Mouse (Mus musculus): ENCODE measurements around the gene Zfhx3.
A peak's percentile ranks its signal among the peaks of the same experiment; 100 is the strongest.

The Zfhx3 gene

DNA sequence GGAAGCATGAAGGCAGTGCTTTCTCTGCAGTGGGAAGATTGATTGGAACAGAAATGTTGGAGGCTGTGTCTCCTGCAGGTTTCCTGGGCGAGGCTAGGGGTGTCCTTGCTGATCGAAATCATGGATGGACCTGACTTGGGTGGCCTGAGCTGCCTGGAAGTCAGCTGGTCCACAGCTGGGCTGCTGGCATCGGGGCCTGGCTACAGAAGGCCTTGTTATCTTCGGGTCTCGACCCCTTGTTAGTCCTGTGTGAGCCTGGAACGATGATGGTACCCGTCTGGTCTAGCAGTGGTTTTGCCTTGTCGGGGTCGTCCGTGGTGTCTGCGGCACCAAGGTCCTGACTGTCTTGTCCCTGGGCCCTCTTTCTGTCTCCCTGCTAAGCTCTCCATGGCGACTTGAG is 870.9 kb downstream of the Zfhx3 start:
- no peak for DNase-seq

DNA sequence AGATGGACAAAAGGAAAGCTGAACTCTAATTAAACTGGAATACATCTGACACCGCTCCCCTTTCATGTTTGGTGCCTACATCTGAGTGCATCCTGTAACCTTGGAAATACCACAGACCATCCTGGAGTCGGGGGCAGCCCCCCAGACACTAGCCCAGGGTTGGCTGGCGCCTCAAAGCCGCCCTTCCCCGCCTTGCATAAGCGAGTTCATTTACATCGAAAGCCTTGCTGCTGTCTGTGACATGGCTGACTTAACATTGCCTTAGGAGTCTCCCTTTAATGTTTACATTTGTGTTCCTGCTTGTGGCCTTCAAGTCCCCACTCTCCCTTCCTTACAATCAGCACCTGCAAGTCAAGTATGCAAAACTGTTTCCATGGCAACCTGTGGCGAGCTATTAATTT is 876.8 kb downstream of the Zfhx3 start:
- DNase-seq = peak; percentile 31 to 53

DNA sequence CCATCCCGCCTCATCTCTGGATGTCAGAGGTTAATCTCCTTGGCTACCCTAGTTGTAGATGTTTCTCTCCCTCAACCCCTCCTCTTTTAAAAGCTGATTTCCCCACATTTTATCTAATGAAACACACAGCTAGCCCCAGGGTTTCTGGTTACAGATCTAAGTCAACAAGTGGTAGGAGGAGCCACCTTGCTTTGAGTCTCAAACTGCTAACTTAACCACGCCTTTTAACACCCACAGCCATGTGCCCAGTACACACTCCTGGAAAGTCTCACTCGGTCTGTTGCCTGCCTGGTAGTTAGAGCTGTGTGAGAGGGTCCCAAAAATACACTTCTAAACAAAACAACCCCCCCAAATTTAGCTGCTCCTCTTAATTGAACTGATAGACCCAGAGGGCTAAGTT is 877.4 kb downstream of the Zfhx3 start:
- peak in 1 of 2 experiments; percentile 37 for DNase-seq

DNA sequence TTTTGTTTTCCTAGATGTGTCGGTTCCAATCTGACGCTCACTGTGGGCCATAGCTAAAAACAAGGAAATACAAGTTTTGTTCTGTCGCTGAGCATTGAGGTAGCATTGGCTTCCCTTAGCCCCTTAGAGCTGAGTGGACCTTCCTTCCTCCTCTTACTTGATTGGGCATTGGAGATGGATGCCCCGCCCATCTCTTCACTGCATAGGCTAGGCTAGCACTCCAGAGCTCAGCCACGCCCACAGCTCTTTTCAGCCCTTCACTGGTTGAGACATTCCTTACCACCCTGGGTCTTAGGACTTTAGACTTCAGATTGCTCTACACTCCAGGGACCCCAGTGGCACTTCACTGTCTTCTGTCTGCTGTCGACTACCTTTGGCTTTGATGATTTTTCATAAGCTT is 878.2 kb downstream of the Zfhx3 start:
- DNase-seq = peak; percentile 76 to 87

DNA sequence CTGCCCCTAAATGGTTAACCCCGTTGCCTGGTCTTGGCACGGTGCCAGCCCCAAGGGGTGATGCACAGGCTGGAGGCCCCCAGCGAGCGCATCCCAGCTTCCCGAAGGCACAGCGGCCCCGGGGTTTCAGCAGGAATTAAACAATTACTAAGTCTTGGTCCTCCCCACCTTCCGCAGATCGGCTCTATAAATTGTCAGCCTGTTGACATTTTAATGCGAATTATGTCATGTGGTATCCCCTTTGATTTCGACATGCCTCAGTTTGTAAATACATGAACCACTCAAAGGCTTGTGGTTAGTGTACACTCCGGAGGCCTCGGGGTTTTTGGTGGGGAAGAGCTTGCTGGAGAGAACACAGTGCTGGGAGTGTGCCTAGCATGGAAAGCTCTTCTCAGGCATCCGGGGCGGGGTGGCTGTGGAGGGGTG is 880.4 kb downstream of the Zfhx3 start:
- DNase-seq = peak; percentile 70 to 75

DNA sequence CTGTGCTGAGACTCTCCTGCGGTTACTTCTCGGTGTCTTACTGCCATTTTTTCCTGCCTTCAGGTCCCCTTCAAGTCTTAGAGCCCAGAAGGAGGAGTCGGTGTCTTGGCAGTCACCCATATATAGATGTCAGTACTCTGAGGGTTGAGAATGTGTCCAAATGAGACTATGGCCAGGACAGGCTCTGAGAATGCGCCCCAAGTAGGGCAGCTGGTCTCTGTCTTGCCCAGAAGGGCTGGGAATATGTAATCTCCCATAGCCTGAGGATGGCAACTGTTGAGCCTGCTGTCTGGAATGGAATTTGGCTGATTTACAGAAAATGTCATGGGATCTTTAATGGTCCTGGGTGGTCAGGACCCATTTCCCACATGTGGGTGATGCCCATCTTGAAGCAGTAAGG is 881.6 kb downstream of the Zfhx3 start:
- no peak for DNase-seq

DNA sequence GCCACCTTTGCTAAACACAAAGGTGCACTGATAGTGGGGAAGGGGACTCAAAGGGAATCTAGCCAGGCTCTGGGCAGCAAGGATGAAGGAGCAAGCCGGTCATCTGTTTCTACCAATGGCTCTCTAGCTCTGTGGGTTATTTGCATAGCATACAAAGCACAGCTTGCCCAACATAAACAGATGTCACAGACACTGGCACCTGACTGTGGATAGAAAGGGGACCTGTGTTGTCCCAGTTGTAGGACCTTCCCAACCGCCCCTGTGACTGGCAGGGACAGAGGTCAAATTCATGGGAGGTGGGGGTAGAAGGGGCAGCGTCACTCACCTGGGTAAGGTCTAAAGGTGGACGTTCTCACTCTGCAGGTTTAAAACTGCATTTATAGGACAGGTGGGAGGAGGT is 884.0 kb downstream of the Zfhx3 start:
- no peak for DNase-seq

DNA sequence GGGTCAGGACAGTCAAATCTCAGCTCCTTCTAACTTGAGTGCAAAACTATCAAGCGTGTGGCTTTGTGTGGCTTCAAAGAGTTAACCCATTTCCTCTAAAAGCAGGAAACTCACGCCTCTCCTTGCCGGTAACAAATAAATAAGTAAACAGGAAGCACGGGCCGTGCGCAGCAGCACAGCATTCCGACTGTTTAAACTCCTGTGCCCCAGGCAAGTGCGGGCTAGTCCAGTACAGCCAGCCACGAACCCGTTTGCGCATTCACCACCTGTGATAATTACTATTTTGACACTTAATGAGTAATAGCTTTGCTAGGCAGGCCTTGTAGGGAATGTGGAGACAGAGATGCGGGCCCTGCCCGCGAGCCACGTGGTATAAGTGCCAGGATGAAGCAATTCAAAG is 885.0 kb downstream of the Zfhx3 start:
- DNase-seq = peak; percentile 24 to 41

DNA sequence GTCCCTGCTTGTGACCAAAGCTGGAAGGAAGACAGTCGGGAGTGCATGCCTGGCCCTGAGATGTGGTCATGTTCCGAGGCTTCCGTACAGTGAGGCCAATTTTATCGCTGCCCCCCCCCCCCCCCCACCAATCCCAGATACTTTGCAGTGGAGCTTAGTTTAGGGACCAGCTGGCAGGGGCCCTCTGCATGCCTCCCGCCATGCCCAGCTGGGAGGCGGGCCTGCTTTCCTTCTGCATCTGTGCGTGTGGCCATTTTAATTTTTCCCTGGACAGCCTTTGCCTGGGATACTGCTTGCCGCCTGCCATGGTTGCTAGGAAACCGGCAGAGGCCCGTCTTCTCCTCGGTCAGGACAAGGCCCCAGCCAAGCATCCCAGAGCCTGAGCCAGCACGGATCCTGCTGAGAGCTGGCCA is 886.9 kb downstream of the Zfhx3 start:
- DNase-seq = no peak

DNA sequence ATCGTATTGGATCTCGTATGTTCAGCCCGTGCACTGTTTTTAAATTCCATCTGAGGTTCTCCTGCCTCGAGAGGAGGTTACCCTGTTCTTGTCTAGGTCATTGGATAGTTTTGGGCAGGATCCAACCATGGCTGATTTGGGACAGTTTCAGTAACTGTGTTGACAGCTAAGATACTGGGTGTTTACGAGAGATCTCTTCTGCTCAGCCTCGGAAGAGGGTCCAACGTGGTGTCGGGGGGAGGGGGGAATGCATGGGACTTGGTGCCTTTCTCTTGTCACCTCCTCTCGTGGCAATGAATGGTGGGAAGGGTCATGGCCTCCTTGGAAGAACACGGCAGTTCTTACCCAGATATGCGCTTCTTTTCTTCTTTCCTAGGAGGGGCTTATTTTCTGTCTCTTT is 892.7 kb downstream of the Zfhx3 start:
- DNase-seq = no peak

DNA sequence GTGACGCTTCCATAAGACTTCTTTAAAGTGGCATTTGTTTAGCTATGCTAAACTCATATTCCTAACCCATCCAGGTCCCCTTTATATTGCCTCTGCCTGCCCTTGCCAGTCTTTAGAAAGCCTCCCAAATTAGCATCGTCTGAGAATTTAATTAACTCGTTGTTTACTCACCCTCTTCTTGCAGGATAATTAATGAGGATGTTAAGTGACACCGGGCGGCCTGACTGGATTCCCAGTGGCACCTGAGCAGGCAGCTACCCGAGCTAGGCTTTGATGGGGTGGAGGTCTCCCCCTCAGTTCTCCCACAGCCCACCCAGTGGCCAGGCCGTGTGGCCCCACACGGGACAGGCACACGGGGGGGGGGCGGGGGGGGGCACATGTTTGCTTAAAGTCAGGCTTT is 895.3 kb downstream of the Zfhx3 start:
- DNase-seq = no peak

DNA sequence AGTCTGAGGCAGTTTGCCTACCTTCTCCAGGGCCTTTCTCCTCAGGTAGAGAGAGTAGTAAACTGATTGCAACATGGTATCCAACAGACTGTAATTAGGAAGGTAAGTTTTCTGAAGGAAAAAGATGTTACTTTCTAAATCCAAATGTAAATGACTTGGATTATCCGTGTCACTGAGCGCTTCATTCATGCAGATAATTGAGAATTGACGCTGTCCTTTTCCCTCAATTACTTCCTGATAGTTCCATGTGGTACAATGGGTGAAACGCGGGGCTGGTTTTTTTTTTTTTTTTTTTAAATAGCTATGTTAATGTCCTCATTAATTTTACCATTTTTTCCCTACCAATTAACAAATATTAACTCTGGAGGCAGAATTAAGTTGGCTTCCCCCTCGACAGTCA is 896.3 kb downstream of the Zfhx3 start:
- no peak for DNase-seq

DNA sequence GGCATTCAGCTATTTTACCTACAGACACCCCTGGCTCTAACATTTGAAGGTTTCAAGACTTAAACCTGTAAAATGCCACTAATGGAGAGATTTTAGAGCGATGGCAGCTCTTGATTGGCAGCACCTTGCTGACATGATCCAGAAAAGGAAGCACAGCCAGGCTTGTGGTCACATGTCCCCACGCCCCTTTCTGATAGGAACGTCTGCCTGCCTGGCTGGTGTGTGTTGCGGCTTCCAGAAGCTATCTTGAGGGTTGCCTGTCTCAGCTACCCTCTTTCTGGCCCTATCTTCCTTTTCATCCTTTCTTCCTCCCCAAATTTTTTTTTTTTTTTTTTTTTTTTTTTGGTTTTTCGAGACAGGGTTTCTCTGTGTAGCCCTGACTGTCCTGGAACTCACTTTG is 899.9 kb downstream of the Zfhx3 start:
- DNase-seq = no peak

DNA sequence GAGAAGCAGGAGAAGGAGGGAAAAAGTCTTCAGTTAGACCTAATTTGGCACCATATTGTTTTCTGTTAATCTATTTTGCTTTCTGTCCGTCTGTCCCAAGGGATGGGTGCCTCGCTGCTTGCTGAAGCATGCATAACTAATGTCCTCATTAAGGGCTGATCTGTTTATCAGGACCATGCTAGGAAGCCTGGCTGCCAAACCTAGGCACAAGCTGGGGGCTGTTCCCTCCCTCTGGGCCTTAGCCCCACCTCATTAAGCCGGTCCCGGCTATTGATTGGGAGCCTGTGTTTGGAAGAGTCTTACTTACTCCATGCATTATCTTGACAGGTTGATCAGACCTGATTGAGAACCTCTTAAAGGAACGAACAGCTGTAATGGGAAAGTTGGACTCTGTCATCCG is 903.7 kb downstream of the Zfhx3 start:
- no peak for DNase-seq

DNA sequence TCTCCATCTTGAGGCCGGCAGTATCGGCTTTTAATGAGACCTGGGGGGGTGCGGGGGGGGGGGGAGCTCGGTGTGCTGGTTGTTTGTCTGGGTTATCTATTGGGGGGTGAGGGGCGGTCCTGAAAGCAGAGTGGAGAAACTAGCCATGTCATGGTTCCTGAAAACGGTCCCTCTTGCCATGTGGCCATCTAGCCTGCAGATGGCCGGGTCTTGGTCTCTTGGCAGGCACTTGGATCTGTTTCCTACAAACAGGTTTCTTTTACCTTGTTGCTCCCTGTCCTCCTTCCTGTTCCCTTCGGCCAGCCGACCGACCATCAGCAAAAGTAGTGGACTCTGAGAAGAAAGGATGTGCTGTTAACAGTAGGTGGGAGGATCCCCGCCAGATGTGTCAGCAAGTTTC is 904.4 kb downstream of the Zfhx3 start:
- no peak for DNase-seq

DNA sequence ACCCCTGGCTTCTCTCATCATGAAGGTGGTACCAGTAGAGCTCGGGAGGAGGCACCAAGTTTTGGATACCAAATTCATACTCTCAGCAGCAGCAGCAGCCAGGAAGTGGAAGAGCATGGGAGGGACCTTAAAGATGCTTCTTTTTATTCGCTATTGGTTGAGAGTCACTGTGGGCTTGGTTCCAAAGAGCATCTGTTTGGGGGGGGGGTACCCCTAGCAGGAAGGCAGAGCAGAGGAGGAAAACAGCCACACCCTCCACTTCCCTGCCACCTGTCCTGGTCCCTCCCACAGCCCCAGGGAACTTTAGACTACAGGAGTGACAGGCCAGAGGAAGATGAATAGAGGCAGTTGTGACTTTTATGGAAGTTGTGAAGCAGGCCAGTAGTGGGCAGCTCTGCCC is 904.9 kb downstream of the Zfhx3 start:
- peak in 1 of 2 experiments; percentile 31 for DNase-seq

DNA sequence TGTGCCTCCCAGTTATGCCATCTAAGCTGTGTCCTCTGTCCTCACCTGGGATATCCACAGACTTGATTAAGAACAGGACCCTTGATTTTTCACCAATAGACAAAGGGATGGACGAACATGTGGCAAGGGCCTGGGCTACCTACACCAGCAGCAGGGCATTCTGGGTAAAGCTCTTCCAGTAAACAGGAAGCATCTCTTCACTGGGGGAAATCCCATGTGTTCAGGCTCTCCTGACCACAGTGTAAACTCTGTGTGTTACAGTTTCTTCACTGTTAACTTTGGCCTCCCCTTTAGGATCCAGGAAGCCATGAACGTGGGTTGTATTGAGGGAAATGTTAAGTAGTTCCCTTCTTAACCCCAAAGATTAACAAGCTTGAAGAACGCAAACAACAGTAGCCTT is 906.0 kb downstream of the Zfhx3 start:
- no peak for DNase-seq

DNA sequence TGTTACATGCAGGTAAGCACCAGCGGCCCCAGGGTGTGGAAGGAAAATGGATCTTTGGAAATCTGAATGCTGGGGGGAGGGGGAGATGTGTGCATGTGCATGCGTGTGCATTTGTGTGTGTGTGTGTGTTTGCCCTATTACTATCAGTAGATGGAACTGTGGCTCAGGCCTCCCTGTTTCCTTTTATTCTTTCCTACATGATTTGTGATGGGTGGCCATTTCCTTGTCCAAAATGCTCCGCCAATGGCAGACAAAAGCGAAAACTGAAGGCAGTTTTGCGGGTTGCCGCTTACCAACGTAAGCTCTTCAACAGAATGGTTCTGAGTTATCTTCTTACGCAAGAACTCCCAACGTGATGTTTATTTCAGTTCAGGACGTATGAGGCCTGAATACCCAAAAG is 910.6 kb downstream of the Zfhx3 start:
- DNase-seq = no peak

DNA sequence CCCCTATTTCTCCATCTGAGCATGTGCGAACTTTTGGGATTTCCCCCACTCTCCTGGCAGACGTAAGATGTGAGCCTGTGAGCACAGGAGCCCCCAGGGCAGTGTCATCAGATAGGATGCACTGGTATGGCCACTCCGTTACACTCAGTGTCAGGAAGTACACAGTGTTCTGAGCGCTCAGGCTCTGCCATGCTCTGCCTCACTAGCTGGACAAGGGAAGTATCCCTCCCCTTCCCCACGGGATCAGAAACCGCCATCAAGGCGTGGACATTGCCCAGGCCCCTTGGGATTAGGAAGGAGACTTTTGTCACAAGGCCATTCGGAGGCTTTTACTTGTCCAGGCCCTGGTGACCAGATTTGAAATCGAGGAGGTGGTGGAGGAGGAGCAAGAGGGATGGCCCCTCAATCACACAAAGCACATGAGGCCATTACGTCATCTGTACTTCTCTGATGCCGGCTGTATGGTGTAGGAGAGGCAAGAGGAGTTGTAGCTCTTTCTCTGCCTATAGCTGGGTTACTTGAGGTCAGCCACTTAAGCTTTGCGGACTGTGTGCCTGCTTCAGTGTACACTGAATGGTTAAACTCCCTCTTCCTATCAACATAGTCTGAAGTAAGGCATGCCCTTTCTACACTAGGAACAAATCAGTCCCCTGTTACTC is 912.1 kb downstream of the Zfhx3 start:
- no peak for DNase-seq

DNA sequence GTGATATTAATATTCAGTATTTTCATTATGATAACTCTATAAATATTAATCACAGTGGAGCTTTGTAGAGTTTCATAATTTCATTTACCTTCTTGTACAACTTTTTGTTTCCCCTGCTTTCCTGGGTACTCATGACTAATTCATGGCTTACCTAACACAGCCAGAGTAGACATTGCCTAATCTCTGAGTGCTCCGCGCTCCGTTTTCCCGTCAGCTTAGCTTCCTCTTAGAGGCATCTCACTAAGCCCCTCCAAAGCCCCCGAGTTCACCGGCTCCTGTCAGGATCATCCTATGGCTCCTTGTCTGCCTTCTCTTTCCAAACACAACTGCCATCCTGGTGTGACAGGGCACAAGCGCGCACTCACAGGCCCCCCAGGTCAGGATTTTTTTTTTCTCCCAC is 916.6 kb downstream of the Zfhx3 start:
- no peak for DNase-seq

DNA sequence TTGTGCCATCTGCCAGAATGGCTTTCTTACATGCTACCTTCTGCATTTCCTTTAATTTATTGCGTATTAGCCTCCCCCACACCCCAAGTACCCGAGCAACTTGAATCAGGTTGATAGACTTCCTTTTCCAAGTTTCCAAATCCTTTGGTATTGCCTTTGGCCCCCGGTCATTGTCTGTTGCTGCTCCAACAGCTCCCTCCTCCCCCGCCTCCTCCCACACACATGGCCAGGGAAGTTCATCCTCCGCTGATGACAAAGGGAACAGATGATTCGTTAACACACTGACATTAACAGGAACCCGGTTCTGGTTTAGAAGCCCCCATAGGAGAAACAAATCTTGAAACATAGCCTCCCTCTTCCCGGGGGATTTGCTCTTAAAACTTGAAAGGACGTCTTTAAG is 917.5 kb downstream of the Zfhx3 start:
- DNase-seq = peak; percentile 75 to 79

DNA sequence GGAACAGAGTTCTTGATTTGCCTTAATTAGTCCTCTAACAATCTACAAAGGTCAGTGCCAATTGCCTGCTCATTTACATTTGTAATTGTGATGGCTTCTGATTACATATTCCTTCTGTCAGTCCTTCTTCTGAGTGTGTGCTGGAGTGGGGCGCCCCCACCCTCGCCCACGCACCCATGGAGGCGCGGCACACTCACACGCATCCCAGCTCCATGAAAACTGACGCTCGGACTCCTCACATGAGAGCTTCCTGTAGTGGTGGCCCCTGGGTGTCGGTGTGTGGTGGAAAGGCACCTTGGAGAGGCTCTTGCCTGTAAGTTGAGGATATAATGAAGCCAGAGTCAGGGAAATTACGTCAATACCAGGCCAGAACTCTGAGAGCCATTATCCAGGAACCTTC is 921.0 kb downstream of the Zfhx3 start:
- DNase-seq = no peak

DNA sequence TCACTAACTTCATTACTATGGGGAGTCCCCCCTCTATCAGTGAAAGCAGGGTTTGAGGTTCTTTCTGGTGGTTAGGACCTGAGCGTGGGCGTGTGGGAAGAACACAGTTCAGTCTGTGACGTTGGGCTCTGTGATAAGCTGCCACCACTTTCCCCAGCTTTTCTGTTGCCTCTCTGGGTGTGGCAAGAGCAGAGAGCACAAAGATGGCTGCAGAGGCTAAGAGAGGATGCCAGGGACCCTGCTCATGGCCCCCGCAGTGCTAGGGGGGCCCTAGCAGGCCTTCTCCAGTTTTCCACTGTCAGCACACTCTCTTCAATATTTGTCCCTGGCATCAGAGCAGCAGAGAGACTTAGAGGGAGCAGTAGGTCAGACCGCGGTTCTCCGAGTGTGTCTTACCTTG is 924.0 kb downstream of the Zfhx3 start:
- no peak for DNase-seq

DNA sequence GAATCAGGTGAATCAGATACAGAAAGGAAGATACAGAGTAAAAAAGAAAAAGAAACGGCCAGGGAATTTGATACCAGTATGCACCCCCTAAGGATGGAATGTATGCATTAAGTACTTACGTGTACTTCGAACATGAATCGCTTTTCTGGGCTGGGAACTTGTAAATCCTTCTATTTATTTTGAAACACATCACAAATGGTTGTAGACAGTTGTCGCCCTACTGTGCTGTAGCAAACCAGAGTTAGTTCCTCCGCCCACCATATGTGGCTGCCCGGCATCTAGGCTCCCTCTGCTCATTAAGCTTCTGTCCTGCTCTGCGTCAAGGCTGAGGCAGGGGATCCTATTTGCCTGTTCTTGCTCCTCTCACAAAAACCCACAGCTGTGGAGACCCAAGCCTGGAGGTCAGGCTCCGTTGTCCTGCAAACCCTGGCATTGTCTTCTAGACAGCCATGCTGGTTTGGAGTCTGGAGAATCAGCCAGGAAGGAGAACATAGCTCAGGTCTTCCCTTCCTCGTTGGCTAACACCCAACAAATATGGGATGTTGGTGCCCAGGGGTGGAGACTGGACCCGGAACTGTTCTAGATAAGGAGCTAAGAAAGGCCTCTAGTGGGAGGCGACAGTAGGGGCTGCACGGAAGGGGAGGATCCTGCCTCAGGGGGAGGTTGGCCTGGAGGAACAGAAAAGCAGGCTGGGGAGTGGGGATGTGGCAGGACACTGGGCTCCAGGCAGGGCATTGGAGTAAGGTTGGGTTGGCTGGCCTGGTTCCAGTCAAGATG is 925.2 kb downstream of the Zfhx3 start:
- DNase-seq = peak in 1 of 2 experiments; percentile 36
